Mouse (Mus musculus) myocyte (in vitro differentiated cells): ENCODE data around the gene Krt87. TPM values are rescaled to one million over a fixed set of nuclear protein-coding genes. Genes with fewer than 3 reads are reported as not detected.

Experiments
- H3K27me3 ChIP-seq: one replicate; pipeline ENCODE4 v1.6.1; 2011; ENCODE audit not compliant: control insufficient read depth, insufficient read depth, insufficient read length
- H3K36me3 ChIP-seq: one replicate; pipeline ENCODE4 v1.6.1; 2011; ENCODE audit not compliant: control insufficient read depth, insufficient read depth
- H3K4me2 ChIP-seq: one replicate; pipeline ENCODE4 v1.6.1; 2011; ENCODE audit warnings: low read depth, control low read depth
- H3K4me3 ChIP-seq: one replicate; pipeline ENCODE4 v1.5.1; 2011; ENCODE audit warnings: mild to moderate bottlenecking, control low read depth, moderate library complexity
- H3K79me2 ChIP-seq: one replicate; pipeline ENCODE4 v1.6.1; 2011; ENCODE audit not compliant: control insufficient read depth, insufficient read depth
- H3ac ChIP-seq: one replicate; pipeline ENCODE4 v1.6.1; 2011; ENCODE audit not compliant: control insufficient read depth, insufficient read length
- CEBPB ChIP-seq: IDR thresholded peaks from 2 replicates; pipeline ENCODE4 v1.6.1; 2011; ENCODE audit warnings: mild to moderate bottlenecking, moderate library complexity; ENCODE audit not compliant: poor library complexity, insufficient read depth, severe bottlenecking
- E2F4 ChIP-seq: IDR thresholded peaks from one replicate; pipeline ENCODE4 v1.6.1; 2011; ENCODE audit warnings: mild to moderate bottlenecking, control low read depth, moderate library complexity; ENCODE audit not compliant: insufficient read depth
- MAX ChIP-seq: IDR thresholded peaks from one replicate; pipeline ENCODE4 v1.6.1; 2011; ENCODE audit warnings: low read depth, mild to moderate bottlenecking, control low read depth
- MYOD1 ChIP-seq, 3 experiments: IDR thresholded peaks; one replicate each; pipeline ENCODE4 v1.6.1; 2011; ENCODE audit warnings: control low read depth in 2 of 3, low read depth in 2 of 3, mild to moderate bottlenecking in 2 of 3, moderate library complexity in 1 of 3; ENCODE audit not compliant: insufficient read length in 2 of 3, control insufficient read depth in 1 of 3
- MYOG ChIP-seq, 3 experiments: IDR thresholded peaks; one replicate each; pipeline ENCODE4 v1.6.1; 2011; ENCODE audit warnings: control low read depth in 2 of 3, low read depth in 2 of 3, mild to moderate bottlenecking in 2 of 3; ENCODE audit not compliant: insufficient read length in 2 of 3, control insufficient read depth in 1 of 3, insufficient read depth in 1 of 3
- POLR2A ChIP-seq: IDR thresholded peaks from one replicate; pipeline ENCODE4 v1.6.1; 2011; ENCODE audit warnings: low read depth, mild to moderate bottlenecking, control low read depth, moderate library complexity; ENCODE audit not compliant: insufficient read length
- POLR2AphosphoS2 ChIP-seq: IDR thresholded peaks from one replicate; pipeline ENCODE4 v1.6.1; 2011; ENCODE audit warnings: low read depth, control low read depth; ENCODE audit not compliant: insufficient read length
- REST ChIP-seq: IDR thresholded peaks from one replicate; pipeline ENCODE4 v1.6.1; 2011; ENCODE audit warnings: mild to moderate bottlenecking, control low read depth, moderate library complexity; ENCODE audit not compliant: insufficient read depth, insufficient read length
- SRF ChIP-seq: IDR thresholded peaks from one replicate; pipeline ENCODE4 v1.6.1; 2011; ENCODE audit warnings: low read depth; ENCODE audit not compliant: control insufficient read depth, insufficient read length
- TCF12 ChIP-seq: IDR thresholded peaks from one replicate; pipeline ENCODE4 v1.6.1; 2011; ENCODE audit warnings: mild to moderate bottlenecking, control low read depth; ENCODE audit not compliant: poor library complexity, insufficient read depth, severe bottlenecking
- TCF3 ChIP-seq: IDR thresholded peaks from one replicate; pipeline ENCODE4 v1.6.1; 2011; ENCODE audit warnings: low read depth, control low read depth; ENCODE audit not compliant: insufficient read length
- USF1 ChIP-seq: IDR thresholded peaks from one replicate; pipeline ENCODE4 v1.6.1; 2011; ENCODE audit warnings: low read depth, mild to moderate bottlenecking, control low read depth, moderate library complexity
- polyA plus RNA-seq: library from polyadenylated mRNA; unstranded; fragments of >200 nt; fragmentation: generic; extraction: Trizol; gene quantifications from one replicate; pipeline ENCODE4 v1.2.1, GENCODE M21; 2012; ENCODE audit warnings: missing spikeins

Gene Krt87
- polyA plus RNA-seq, 1 experiment = not detected

DNA sequence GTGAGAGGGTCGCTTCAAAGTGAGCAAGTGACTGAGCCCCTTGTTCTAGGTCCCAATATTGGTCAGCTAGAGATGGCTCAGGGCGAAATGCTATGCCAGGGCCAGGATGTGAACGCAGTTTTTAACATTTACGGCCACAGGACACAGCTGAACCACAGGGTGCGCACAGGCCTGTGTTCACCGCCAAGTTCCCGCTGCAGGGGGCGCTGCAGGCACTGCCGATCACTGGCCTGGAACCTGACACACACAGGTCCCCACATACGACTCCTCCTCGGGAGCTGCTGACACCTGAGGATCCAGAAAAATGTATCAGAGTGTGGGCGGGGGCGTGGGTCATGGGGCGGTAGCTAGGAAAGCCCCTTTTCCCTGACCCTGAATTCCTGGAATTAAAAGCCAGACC is 20.7 kb upstream of the Krt87 start:
- no peak overlapping the region for H3K4me3 ChIP-seq
- H3K36me3 ChIP-seq = no peaks in the 10 kb centered on the region
- H3K79me2 ChIP-seq = no peaks in the 10 kb centered on the region
- TF ChIP-seq TCF3 (no peak), E2F4 (no peak), SRF (no peak), CEBPB (no peak), REST (no peak), USF1 (no peak), POLR2A (no peak), TCF12 (no peak), MYOG (IDR thresholded peaks at IDR 0.05; ENCODE audit: control insufficient read depth in 1 of 3, insufficient read depth in 1 of 3, insufficient read length in 2 of 3, low read depth in 2 of 3) (no peak), MYOD1 (IDR thresholded peaks at IDR 0.05; ENCODE audit: control insufficient read depth in 1 of 3, insufficient read length in 2 of 3, low read depth in 2 of 3) (no peak), POLR2AphosphoS2 (no peak), MAX (no peak)
- no peak overlapping the region for H3K4me2 ChIP-seq
- peaks cover 28% of the 10 kb centered on the region for H3K27me3 ChIP-seq
- no peak overlapping the region for H3ac ChIP-seq

DNA sequence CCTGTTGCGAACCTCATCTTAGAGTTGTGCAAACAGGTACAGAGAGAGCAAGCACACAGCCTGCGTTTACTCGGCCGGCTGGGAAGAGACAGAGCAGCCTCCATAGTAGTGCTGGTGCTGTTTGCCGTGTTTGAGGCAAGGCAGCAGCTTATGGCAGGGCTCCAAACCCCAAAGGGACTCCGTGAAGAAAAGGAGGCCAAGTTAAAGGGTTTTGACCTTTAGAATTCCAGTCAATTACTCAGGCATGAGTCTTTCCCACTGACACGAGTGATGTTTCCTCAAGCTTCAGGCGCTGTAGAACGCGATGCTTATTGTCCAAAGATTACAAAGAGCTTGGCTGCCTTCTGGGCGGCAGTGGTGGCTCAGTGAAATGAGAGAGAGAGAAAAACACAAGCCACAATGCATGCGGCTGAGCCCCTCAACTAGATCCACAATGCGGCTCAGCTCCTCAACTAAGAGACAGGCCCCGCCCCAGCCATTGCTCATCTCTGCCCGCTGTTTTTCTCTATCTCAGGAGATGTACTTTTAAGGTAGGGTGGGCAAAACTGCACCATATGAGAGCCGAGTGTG is 19.8 kb upstream of the Krt87 start:
- H3K4me2 ChIP-seq = no peak overlapping the region
- H3K27me3 ChIP-seq = peaks cover 23% of the 10 kb centered on the region
- no peak for TF ChIP-seq TCF3
- TF ChIP-seq CEBPB = no peak
- TF ChIP-seq E2F4 = no peak
- TF ChIP-seq POLR2A = no peak
- no peak for TF ChIP-seq MAX
- TF ChIP-seq SRF = no peak
- no peak for TF ChIP-seq POLR2AphosphoS2
- TF ChIP-seq TCF12 = no peak
- TF ChIP-seq USF1 = no peak
- H3K79me2 ChIP-seq = no peaks in the 10 kb centered on the region
- H3K4me3 ChIP-seq = no peak overlapping the region
- H3K36me3 ChIP-seq = no peaks in the 10 kb centered on the region
- H3ac ChIP-seq = no peak overlapping the region

DNA sequence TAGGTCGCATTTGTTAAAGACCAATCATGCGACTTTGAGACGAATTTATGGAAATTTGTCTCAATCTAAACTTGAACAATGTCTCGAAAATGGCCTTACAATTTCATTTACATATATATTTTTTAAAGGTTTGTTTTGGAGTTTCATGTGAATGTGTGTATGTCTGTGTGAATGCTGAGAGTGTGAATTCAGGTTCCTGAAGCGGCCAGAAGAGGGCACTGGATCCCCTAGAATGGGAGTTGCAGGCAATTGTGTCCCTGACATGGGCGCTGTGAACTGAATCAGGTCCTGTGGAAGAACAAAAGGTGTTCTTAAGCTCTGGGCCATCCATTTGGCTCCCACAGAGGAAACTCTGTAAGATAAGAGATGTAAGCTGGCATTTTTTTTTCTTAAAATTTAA is 17.3 kb upstream of the Krt87 start:
- TF ChIP-seq MYOG (IDR thresholded peaks at IDR 0.05; ENCODE audit: control insufficient read depth in 1 of 3, insufficient read depth in 1 of 3, insufficient read length in 2 of 3, low read depth in 2 of 3) (no peak), POLR2A (no peak), MYOD1 (IDR thresholded peaks at IDR 0.05; ENCODE audit: control insufficient read depth in 1 of 3, insufficient read length in 2 of 3, low read depth in 2 of 3) (no peak), USF1 (no peak), TCF12 (no peak), SRF (no peak)
- H3ac ChIP-seq = no peak overlapping the region
- H3K79me2 ChIP-seq = no peaks in the 10 kb centered on the region
- H3K4me2 ChIP-seq = no peak overlapping the region
- no peak overlapping the region for H3K4me3 ChIP-seq
- no peaks in the 10 kb centered on the region for H3K36me3 ChIP-seq
- H3K27me3 ChIP-seq = no peaks in the 10 kb centered on the region

DNA sequence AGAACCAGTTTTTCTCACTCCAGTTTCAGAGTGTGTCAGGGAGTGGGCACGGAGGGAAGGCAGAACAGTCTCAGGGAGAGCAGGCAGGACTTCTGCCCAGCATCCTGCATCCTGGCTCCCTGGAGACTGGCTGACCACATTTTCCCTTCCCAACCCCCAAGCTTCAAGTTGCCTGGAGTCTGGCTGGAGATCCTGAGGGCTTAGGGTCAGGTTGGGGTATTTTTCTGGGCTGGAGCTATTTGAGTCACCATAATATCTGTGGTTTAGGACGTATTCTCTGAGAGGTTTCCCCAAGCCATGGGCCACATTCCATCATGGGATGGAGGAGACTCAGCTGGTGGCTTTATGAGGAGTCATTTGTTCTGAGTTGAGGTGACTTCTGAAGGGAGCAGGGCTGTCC is 16.7 kb upstream of the Krt87 start:
- Histone ChIP-seq H3K36me3 (no peaks in the 10 kb centered on the region), H3ac (no peak overlapping the region), H3K79me2 (no peaks in the 10 kb centered on the region), H3K4me2 (peak overlapping the region; percentile 45), H3K4me3 (no peak overlapping the region), H3K27me3 (no peaks in the 10 kb centered on the region)
- TF ChIP-seq REST = no peak
- no peak for TF ChIP-seq TCF3
- TF ChIP-seq POLR2AphosphoS2 = no peak
- no peak for TF ChIP-seq SRF
- no peak for TF ChIP-seq MAX
- TF ChIP-seq POLR2A = no peak
- no peak for TF ChIP-seq TCF12
- no peak for TF ChIP-seq MYOD1 (IDR thresholded peaks at IDR 0.05; ENCODE audit: control insufficient read depth in 1 of 3, insufficient read length in 2 of 3, low read depth in 2 of 3)
- no peak for TF ChIP-seq USF1
- no peak for TF ChIP-seq E2F4
- no peak for TF ChIP-seq MYOG (IDR thresholded peaks at IDR 0.05; ENCODE audit: control insufficient read depth in 1 of 3, insufficient read depth in 1 of 3, insufficient read length in 2 of 3, low read depth in 2 of 3)

DNA sequence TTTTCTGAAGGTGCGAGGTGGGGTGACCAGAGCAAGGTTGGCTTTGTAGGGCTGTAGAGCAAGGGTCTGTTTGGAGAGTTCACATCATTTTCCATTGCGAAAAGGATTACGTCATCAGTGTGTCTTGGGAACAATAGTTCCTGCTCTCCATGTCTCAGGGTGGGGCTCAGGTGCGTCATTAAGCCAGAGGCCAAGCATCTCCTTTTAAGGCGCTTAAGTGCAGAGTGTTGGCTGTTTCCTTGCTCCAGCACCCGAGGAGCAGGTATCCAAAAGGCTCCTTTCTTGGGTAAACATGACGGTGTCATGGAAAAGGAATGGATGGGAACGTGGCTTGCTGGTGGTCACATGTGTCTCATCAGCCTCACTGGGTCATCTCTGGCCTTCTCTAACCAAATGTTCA is 16.2 kb upstream of the Krt87 start:
- Histone ChIP-seq H3K36me3 (no peaks in the 10 kb centered on the region), H3K27me3 (no peaks in the 10 kb centered on the region), H3K4me2 (peak overlapping the region; percentile 45), H3K79me2 (no peaks in the 10 kb centered on the region), H3ac (no peak overlapping the region), H3K4me3 (no peak overlapping the region)
- TF ChIP-seq E2F4 = no peak
- no peak for TF ChIP-seq REST
- TF ChIP-seq CEBPB = no peak
- no peak for TF ChIP-seq MAX
- TF ChIP-seq MYOD1 (IDR thresholded peaks at IDR 0.05; ENCODE audit: control insufficient read depth in 1 of 3, insufficient read length in 2 of 3, low read depth in 2 of 3) = no peak
- no peak for TF ChIP-seq TCF3
- TF ChIP-seq TCF12 = no peak
- no peak for TF ChIP-seq MYOG (IDR thresholded peaks at IDR 0.05; ENCODE audit: control insufficient read depth in 1 of 3, insufficient read depth in 1 of 3, insufficient read length in 2 of 3, low read depth in 2 of 3)
- no peak for TF ChIP-seq SRF
- no peak for TF ChIP-seq POLR2AphosphoS2
- TF ChIP-seq POLR2A = no peak
- no peak for TF ChIP-seq USF1
